Mouse (Mus musculus): Measurements from ENCODE around the gene Calr.

GRCm38 (mm10) chr8:84893709-84894134 lies 47.0 kb upstream of the Calr start, which contains the start of gene Gcdh:
- TF ChIP-seq CTCF (IDR thresholded peaks at IDR 0.05; ENCODE audit: insufficient read depth, low read depth, low read length) (no peak), POLR2A (IDR thresholded peaks at IDR 0.05; ENCODE audit: insufficient read depth, low read depth, low read length) (0 out of 2 replicates have a peak, but pooled peaks have one; percentile 22)

Data from olfactory bulb, adult 2 months (tissue).